22 mouse cellular contexts compared by ENCODE assay signal in the genomic region with DNA sequence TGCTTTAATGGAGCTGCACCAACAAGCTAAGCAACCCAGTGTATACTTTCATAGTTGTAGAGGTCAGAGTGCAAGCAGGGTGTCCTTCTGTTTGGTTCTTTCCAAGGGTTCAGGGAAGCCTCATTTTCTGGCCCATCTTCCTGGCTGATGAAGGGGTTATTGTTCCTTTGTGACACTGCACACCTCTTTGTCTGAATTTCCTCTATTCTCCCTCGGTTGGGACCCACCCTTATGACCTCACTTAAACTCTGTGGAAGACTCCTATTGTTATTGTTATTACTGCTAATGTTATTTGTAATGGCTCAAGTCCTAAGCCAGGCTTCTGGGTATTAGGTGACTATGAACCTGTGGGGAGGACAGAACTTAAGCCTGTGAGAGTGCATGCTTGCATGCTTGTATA.
DNase-seq lines count a peak whose midpoint lies in the region; ATAC-seq and TF ChIP-seq lines count a peak whose summit lies in the region.
"Had no signal": no experiment of that assay in that cellular context is flagged by ENCODE, and none has a peak within 500 bp of the region (broad histone marks: within the 10 kb centered on the region; RNA-seq: fewer than 3 reads in every experiment).

No protein-coding gene starts in this region.

- H3K27ac ChIP-seq in heart, embryonic 15.5 days, result peak overlapping the region; percentile 57
- H3K27ac ChIP-seq in lung, postnatal 0 days (ENCODE audit: low read length), result peak overlapping the region; percentile 68
- peak overlapping the region; percentile 68 for H3K27ac ChIP-seq in ES-E14 (ENCODE audit: insufficient read depth, low read depth, low read length, poor library complexity, severe bottlenecking)
- peak overlapping the region; percentile 94 for H3K27ac ChIP-seq in brown adipose tissue, adult 24 weeks (replicated peaks; ENCODE audit: low read depth, low read length)
- H3K27ac ChIP-seq: forebrain, embryonic 13.5 days; hindbrain, embryonic 13.5 days; liver, embryonic 15.5 days; stomach, postnatal 0 days had no signal

- WGBS in heart, embryonic 15.5 days, result 63% methylated on average over 1 of the region's 1 CpGs
- WGBS in lung, postnatal 0 days, result 45% methylated on average over 1 of the region's 1 CpGs

- TF ChIP-seq CTCF in lung, postnatal 0 days (IDR thresholded peaks at IDR 0.05), result no peak

- H3K9ac ChIP-seq in heart, embryonic 15.5 days, result no peak overlapping the region
- H3K9ac ChIP-seq in lung, postnatal 0 days (replicated peaks; ENCODE audit: low read depth), result no peak overlapping the region
- no peak overlapping the region for H3K9ac ChIP-seq in ES-E14 (ENCODE audit: insufficient read depth, low read depth, low read length, poor library complexity, severe bottlenecking)
- H3K9ac ChIP-seq: forebrain, embryonic 13.5 days; hindbrain, embryonic 13.5 days; liver, embryonic 15.5 days had no signal

- H3K4me1 ChIP-seq in heart, embryonic 15.5 days (replicated peaks), result peaks cover 58% of the 10 kb centered on the region
- peaks cover 7% of the 10 kb centered on the region for H3K4me1 ChIP-seq in lung, postnatal 0 days (ENCODE audit: insufficient read depth, low read depth, low read length)
- peaks cover 0 to 19% of the 10 kb centered on the region in 2 experiments; a peak in 3 of 4 replicates for H3K4me1 ChIP-seq in ES-E14 (ENCODE audit: control insufficient read depth in 2 of 2, insufficient read depth in 2 of 2, low read length in 2 of 2, poor library complexity in 1 of 2)
- peaks cover 41% of the 10 kb centered on the region for H3K4me1 ChIP-seq in brown adipose tissue, adult 24 weeks (ENCODE audit: control insufficient read depth, insufficient read depth, insufficient read length, low read length)

- no peak overlapping the region for H3K4me3 ChIP-seq in heart, embryonic 15.5 days
- H3K4me3 ChIP-seq in lung, postnatal 0 days (ENCODE audit: low read depth, low read length), result no peak overlapping the region
- H3K4me3 ChIP-seq in ES-E14 (ENCODE audit: insufficient read depth in 1 of 2, low read depth in 1 of 2, low read length in 2 of 2, poor library complexity in 1 of 2, severe bottlenecking in 1 of 2), result no peak overlapping the region
- no peak overlapping the region for H3K4me3 ChIP-seq in brown adipose tissue, adult 24 weeks (ENCODE audit: insufficient read depth, low read depth, low read length)
- H3K4me3 ChIP-seq: forebrain, embryonic 13.5 days; hindbrain, embryonic 13.5 days; limb, embryonic 10.5 days; liver, embryonic 15.5 days had no signal

- no peak overlapping the region for H3K4me2 ChIP-seq in heart, embryonic 15.5 days
- no peak overlapping the region for H3K4me2 ChIP-seq in lung, postnatal 0 days (replicated peaks; ENCODE audit: low read depth, low read length)
- H3K4me2 ChIP-seq: forebrain, embryonic 13.5 days; hindbrain, embryonic 13.5 days; liver, embryonic 15.5 days had no signal

- TF ChIP-seq EP300 in lung, postnatal 0 days (IDR thresholded peaks at IDR 0.05), result no peak

- no peak for ATAC-seq in heart, embryonic 15.5 days (replicated peaks; ENCODE audit: insufficient number of reproducible peaks, insufficient read depth, low FRiP score, low read depth)
- no peak for ATAC-seq in lung, postnatal 0 days
- ATAC-seq: activated CD4-positive, CD25-positive, alpha-beta regulatory T cell, adult 4 months; forebrain, embryonic 13.5 days; inflammation-experienced regulatory T-cells, adult 6 months had no signal

- intact Hi-C loops in heart, postnatal 25 days (cut with DNase I), result no loop called here

- H3K36me3 ChIP-seq in heart, embryonic 15.5 days, result no peaks in the 10 kb centered on the region
- no peaks in the 10 kb centered on the region for H3K36me3 ChIP-seq in lung, postnatal 0 days (ENCODE audit: insufficient read depth, low read length)
- no peaks in the 10 kb centered on the region for H3K36me3 ChIP-seq in ES-E14 (ENCODE audit: control insufficient read depth, insufficient read depth, low read length, poor library complexity, severe bottlenecking)
- H3K36me3 ChIP-seq: hindbrain, embryonic 13.5 days; limb, embryonic 10.5 days; liver, embryonic 15.5 days had no signal

- H3K27me3 ChIP-seq in heart, embryonic 15.5 days, result no peaks in the 10 kb centered on the region
- no peaks in the 10 kb centered on the region for H3K27me3 ChIP-seq in lung, postnatal 0 days (replicated peaks; ENCODE audit: insufficient read depth, low read length)
- H3K27me3 ChIP-seq: forebrain, embryonic 13.5 days; hindbrain, embryonic 13.5 days; liver, embryonic 15.5 days had no signal

- no peaks in the 10 kb centered on the region for H3K9me3 ChIP-seq in heart, embryonic 15.5 days (replicated peaks)
- H3K9me3 ChIP-seq in lung, postnatal 0 days (ENCODE audit: low read length), result no peaks in the 10 kb centered on the region
- H3K9me3 ChIP-seq in ES-E14 (ENCODE audit: control insufficient read depth, insufficient read depth, low read depth, low read length), result no peaks in the 10 kb centered on the region
- H3K9me3 ChIP-seq: forebrain, embryonic 13.5 days; hindbrain, embryonic 13.5 days; limb, embryonic 10.5 days; liver, embryonic 15.5 days had no signal

- in situ Hi-C loops in ES-E14 (cut with MboI; ENCODE audit: low sequenced_read_pairs in 2 of 2, unreplicated experiment in 2 of 2), result no loop called here

- no peak for DNase-seq in heart, postnatal 25 days (ENCODE audit: low spot score)
- DNase-seq in lung, postnatal 0 days (ENCODE audit: low spot score), result peak; percentile 55
- no peak for DNase-seq in lung, adult 18-20 months
- DNase-seq in ES-E14 (ENCODE audit: low read depth, low spot score), result peak; percentile 78
- no peak for DNase-seq in layer of hippocampus, adult 9-10 months (ENCODE audit: low spot score)
- DNase-seq: adrenal gland, adult 8-10 months; cerebellum, adult 2 months; kidney, adult 8-10 months; kidney, postnatal 10 days; liver; midbrain, embryonic 14.5 days; thymus, adult 2 months; thymus, postnatal 4 days had no signal

TF ChIP-seq in ES-E14, 5 proteins besides CTCF, POLR2A, EP300 and RAD21:
- TF ChIP-seq ZNF384 (IDR thresholded peaks at IDR 0.05; ENCODE audit: low read depth, low read length) (no peak), CHD2 (IDR thresholded peaks at IDR 0.05; ENCODE audit: low read depth, low read length) (peak; percentile 48; the same call in 1 of the 2 replicates), HCFC1 (IDR thresholded peaks at IDR 0.05; ENCODE audit: borderline replicate concordance, insufficient read depth, low read length) (no peak), ZC3H11A (IDR thresholded peaks at IDR 0.05; ENCODE audit: borderline replicate concordance, low read depth, low read length) (no peak), MAFK (IDR thresholded peaks at IDR 0.05; ENCODE audit: insufficient read depth, low read depth, low read length) (no peak)

Comparison
In these comparisons a context has a peak if more than half of its experiments do, and no peak if none do; other contexts are left out.
1. DNase-seq: peak in lung, postnatal 0 days (single experiment) and ES-E14 (single experiment); none in heart, postnatal 25 days (single experiment), lung, adult 18-20 months (0 of 2) and layer of hippocampus, adult 9-10 months (single experiment).
2. Peak in every context shown above with its lines, with median percentiles within 50 percentile points of each other: H3K27ac ChIP-seq.